Mouse (Mus musculus) layer of hippocampus, postnatal 10 days (tissue): ENCODE data around the gene Olfr786. TPM values are rescaled to one million over a fixed set of nuclear protein-coding genes. Genes with fewer than 3 reads are reported as not detected.

Experiments used
- DNase-seq, 2 experiments: peaks; one replicate each; pipeline ENCODE4 v3.0.0; 2021; ENCODE audit warnings: low spot score in 2 of 2
- long read RNA-seq: library from polyadenylated mRNA; stranded (forward); transcript quantifications from one replicate; pipeline ENCODE4 v2.0.0, GENCODE M21; 2023
- total RNA-seq, 2 experiments: library from RNA; stranded (reverse); gene quantifications; 2 replicates each; pipeline ENCODE4 v1.2.3; 2021

Gene Olfr786
- total RNA-seq = not detected
- long read RNA-seq = 0 reads

GRCm38 (mm10) chr10:129427006-129427405, at the start of gene Olfr786:
Gene Olfr786 (plus strand): TSS chr10:129427306.
- DNase-seq = no peak

DNA sequence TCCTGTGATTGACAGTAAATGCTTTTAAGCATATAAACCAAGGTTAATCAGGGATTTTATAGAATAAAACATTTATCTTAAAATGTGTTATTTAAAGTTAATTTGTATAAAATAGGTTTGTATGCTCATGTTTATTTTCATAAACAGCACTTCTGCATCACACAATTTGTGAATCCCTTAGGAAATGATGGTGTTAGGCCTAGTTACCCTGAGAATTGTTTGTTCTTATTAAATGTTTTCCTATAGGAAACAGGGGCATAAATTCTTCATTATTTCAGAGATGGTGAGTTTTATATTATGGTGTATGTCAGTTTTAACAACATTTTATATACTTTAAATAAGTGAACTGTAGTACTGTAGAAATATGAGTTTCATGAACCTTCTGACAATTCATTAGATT, 43.3 kb upstream of the Olfr786 start, which contains the start of gene Olfr784:
TSS of gene Olfr784 (plus strand) at position 301 of the 400 bp plus-strand sequence.
- DNase-seq = no peak

DNA sequence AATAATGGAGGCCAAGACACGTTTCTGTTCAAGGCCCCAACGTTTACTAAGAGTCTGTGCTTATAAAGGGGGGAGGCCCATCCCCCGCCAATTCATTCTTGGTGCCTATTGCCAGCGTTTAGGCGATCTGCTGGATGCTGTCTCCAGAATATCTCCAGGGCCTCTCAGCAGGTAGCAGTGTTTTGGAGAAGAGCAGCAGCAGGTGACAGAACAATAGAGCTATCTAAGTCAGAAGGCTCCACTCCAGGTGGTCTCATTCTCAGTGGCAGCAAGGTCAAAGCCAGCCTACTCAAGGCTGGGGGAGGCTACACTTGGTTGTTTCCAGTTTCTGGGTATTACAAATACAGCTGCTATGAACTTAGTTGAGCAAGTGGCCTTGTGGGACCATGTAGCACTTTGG, 26.2 kb upstream of the Olfr786 start:
- DNase-seq = no peak

- no peak for DNase-seq
Measured at GRCm38 (mm10) chr10:129405126-129405525, 22.0 kb upstream of the Olfr786 start, which contains the start of gene Olfr785. Gene Olfr785 (plus strand): TSS chr10:129405426.

- no peak for DNase-seq
Measured at GRCm38 (mm10) chr10:129461562-129461961, 34.5 kb downstream of the Olfr786 start, which contains the start of gene Olfr787. Gene Olfr787 (plus strand): TSS chr10:129461862.

DNA sequence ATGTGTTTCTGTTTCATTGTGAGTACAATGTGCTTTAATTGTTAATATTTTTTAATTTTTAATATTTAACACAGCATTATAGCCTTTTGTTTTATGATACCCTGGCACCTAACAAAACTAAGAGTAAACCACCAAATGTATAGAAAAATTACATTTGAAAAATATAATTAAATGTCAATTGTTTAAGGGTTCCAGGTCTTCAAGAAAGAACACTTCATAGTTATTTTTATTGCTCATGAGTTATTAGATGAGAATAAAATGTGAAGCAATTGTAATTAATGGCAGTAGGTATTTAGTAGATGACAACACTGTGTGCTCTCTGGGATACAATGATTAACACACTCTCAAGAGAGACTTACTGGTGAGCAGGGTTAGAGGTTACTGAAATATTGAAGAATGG, 43.6 kb downstream of the Olfr786 start, which contains the start of gene Olfr788:
TSS of gene Olfr788 (plus strand) at position 301 of the 400 bp plus-strand sequence.
- DNase-seq = no peak

GRCm38 (mm10) chr10:129473256-129473655, 46.1 kb downstream of the Olfr786 start:
- DNase-seq = no peak

- DNase-seq = no peak
Measured at GRCm38 (mm10) chr10:129473723-129474122, 46.6 kb downstream of the Olfr786 start.

DNA sequence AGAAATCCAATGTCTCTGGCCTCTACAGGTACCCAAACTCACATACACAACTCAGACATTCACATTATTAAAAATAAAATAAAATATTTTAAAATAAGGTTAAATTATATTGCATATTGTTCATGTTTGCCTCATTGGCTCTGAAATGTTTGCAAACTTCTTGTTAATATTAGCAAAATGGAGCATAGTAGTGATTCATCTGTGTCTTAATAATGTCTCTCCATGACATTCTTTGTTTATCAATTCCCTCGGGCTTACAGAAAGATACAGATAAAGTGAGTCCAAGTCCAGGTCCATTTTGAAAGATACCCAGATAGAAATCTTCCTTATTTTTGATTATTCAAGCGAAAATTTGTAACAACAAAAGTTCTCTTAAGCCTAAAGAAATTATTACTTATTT, 57.3 kb downstream of the Olfr786 start, which contains the start of gene Olfr789:
TSS of gene Olfr789 (plus strand) at position 301 of the 400 bp plus-strand sequence.
- no peak for DNase-seq

Other genes with a start within 250 kb of the Olfr786 start
- not detected for gene Olfr772, start 249.4 kb upstream of the Olfr786 start, total RNA-seq
- not detected for gene Olfr773, start 239.9 kb upstream of the Olfr786 start, total RNA-seq
- not detected for gene Olfr774, start 191.1 kb upstream of the Olfr786 start, total RNA-seq
- gene Olfr775, start 178.9 kb upstream of the Olfr786 start, total RNA-seq = not detected
- gene Olfr776, start 168.2 kb upstream of the Olfr786 start, total RNA-seq = not detected
- not detected for gene Olfr777, start 155.8 kb upstream of the Olfr786 start, total RNA-seq
- not detected for gene Olfr780, start 109.2 kb upstream of the Olfr786 start, total RNA-seq
- gene Olfr781, start 98.5 kb upstream of the Olfr786 start, total RNA-seq = not detected
- not detected for gene Olfr782, start 78.5 kb upstream of the Olfr786 start, total RNA-seq
- under 1 TPM in 1 of 2 experiments, not detected in 1; 0.18 TPM for gene Olfr784, start 43.2 kb upstream of the Olfr786 start, total RNA-seq
- not detected for gene Olfr785, start 21.9 kb upstream of the Olfr786 start, total RNA-seq
- gene Olfr787, start 34.6 kb downstream of the Olfr786 start, total RNA-seq = not detected
- gene Olfr788, start 43.7 kb downstream of the Olfr786 start, total RNA-seq = not detected
- not detected for gene Olfr789, start 57.4 kb downstream of the Olfr786 start, total RNA-seq
- not detected for gene Olfr790, start 71.2 kb downstream of the Olfr786 start, total RNA-seq
- gene Olfr791, start 94.5 kb downstream of the Olfr786 start, total RNA-seq = not detected
- not detected for gene Olfr792, start 111.9 kb downstream of the Olfr786 start, total RNA-seq
- gene Olfr794, start 140.3 kb downstream of the Olfr786 start, total RNA-seq = not detected
- not detected for gene Olfr796, start 185.3 kb downstream of the Olfr786 start, total RNA-seq
- not detected for gene Olfr798, start 200.6 kb downstream of the Olfr786 start, total RNA-seq
- not detected for gene Olfr799, start 210.2 kb downstream of the Olfr786 start, total RNA-seq
- not detected for gene Olfr800, start 230.4 kb downstream of the Olfr786 start, total RNA-seq
- gene Olfr801, start 246.6 kb downstream of the Olfr786 start, total RNA-seq = not detected